Mouse (Mus musculus) cerebellum, adult 8-10 months (tissue): ENCODE measurements at regions not wholly inside any gene's neighbourhood (a gene's known extent, or its start where the extent isn't known, plus 50 kb on each side); places are given as distances from the start of the nearest gene placed in this dataset.
"Not testable (repeated sequence)": the region's sequence is repeated elsewhere in the genome, so short reads cannot be mapped to it uniquely, and the experiment has no call there.

Source experiments
- DNase-seq: peaks from one replicate; pipeline ENCODE4 v3.0.0; 2022

DNA sequence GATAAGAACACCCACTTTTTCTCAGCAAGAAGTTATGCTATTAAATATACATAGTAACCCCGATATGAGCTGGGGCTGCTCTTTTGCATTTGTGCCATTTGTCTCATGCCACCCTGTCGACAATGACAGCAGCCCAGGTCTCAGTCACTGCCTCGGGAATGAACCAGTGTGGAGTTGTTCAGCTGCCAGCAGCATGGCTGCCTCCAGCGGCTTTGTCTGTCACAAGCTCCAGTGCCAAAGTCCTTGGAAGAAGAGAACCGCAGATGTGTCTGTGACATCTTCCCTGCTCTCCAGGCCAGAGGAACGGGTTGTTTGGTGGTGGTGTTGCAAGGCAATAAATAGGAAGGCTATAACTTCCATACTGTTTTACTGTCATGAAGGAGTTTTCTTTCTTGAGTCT lies 130.7 kb downstream of the Cep170 start:
- DNase-seq, result peak; percentile 8

DNA sequence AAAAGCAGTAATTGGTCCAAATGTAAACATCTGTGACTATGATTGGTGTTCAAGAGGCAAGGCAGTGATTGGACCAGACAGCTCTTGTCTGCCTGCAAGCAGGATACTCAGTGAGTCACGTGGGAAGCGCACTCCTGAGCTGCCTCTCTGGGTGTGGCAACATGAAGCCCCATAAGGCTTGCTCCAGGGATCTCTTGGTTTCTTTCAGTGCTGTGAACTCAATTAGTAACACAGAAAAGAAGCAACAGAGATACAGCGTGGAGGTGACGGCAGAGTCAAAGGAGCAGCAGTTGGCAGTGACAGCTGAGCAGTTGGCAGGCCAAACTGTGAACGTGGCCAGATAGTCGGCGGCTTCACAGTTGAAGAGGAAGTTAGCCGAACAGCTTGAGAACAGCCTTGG lies 131.9 kb downstream of the Cep170 start:
- peak; percentile 72 for DNase-seq

DNA sequence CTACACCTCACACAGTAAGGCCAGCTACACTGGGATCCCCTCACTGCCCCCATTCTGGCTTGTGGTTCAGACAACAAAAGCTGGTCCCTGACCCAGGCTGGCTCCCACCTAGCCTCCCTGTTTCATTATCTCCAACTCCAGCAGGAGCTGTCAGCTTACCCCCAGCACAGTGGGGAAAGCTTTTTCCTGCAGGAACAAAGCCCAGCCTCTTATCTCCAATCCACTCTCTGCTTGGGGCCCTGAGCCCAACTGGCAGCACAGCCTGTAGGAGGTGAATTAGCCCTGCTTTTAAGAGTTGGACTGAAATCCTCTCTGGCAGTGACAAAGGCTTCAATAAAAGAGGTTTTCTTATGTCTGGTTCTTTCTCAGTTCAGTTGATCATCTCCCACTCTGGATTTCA lies 138.7 kb downstream of the Cep170 start:
- DNase-seq, result no peak

DNA sequence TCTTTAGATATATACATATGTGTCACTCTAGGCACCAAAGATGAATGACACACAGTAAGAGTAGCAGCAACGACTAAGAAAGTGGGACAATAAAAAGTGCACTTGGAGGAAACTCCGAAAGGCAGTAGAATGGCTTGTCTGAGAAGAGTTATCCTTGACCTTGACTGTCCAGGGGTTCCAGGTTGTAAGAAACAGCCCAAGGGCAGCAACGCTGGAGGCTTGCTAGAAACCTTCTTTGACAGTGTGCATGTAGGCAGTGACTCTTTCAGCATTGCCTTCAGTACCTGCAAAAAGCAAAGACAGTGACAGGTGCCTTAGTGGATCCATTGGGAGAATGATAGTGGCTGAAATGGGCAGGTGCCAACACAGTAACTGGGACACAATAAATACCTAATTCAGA lies 142.8 kb downstream of the Cep170 start:
- DNase-seq, result no peak

DNA sequence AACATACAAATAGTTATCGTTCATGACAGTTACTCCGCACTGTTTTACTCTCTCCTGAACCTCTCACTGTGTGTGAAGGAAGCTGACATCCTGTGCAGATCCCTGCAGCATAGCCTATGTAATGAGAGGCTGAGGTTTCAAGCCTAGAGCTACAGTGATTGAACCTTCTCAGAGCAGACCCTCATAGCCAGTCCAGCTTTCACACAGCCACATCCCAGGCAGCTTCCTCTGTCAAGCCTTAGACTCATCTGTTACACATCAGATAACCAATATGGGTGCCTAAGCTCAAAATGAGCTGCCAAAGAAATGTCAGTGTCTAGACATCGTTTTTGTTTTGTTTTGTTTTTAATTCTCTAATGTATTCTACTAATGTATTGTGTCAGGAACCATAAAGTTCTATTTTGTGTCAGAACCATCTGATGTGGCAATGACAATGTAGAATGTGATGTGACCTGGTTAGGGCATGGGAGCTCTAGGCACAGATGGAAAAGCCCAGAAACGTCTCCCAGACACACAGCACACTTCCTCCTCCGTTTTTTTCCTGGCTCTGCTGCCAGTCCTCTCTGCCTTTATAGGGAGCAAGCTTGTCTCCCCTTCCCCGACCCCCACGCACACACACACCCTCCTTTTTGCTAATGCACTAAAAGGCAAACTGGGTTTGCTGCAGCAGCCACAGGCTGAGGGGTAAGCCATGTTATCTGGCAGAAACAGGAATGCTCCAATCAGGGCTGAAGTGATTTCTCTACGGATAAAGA lies 146.1 kb downstream of the Cep170 start:
- DNase-seq, result no peak

DNA sequence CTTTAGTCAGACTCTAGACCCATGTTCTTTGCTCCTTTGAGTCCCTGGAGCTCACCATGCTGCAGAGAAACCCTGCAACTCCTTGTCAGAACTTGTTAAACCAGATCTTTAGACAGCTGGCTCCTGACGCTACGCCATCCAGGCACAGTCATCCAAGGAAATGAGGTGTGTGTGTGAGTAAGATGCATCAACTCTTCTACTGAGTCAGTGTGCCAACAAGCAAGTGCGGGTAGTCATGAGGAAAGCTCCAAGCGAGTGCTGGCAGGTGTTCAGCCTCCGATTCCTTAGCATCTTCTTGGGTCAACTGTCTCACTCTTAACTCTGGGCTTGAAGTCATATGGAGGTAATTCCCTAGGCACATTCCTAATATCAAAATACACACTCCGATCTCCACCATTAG lies 153.6 kb downstream of the Cep170 start:
- no peak for DNase-seq

DNA sequence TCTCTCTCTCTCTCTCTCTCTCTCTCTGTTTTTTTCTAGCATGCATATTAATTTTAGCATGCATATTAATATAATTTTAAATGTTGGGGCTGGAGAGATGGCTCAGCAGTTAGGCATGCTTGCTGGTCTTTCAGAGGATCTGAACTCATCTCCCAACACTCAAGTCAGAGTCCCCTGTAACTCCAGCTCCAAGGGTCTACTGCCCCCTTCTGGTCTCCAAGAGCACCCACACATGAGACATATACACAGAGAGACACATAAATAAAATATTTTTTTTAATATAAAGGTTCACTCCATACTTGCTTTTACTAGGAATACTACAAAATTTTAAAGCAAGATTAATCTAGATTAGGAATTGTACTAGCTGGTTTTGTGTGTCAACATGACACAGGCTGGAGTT lies 155.2 kb downstream of the Cep170 start:
- DNase-seq, result no peak

DNA sequence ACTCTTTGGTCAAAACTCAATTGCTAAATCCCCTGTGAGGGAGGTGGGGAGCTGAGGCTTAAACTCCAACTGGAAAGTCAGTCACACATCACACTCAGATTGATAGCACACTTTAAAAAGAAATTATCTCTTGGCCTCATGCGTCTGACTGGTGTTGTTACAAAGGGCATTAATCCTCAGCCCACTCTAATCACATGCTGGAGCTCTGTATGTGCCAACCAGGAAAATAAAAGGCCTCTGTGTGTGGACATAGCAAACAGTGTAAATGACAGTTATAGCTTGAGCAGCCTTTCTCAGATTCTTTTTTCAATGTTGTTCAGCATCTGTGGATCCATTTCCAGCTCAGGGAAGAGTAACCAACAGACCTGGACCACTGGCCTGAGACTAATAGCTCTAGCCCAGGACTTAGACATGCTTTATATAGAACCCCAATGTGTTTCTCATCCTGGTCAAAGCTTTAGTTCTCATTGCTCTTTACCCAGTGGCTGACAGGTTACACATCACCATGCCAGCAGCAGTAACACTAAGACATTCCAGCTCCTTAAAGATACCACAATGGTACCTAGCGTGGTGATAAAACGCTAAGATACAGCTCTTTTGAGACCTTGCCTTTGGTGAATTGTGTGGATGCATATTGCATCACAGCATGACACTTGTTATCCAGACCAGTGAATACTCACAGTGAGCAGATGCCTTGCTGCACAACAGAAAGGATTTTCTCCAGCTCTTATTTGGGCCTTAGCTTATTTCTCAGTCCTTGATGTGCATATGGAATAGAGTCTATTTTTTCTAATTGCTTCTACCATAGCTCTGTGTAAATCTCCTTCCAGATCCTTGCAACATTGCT lies 158.2 kb downstream of the Cep170 start:
- DNase-seq, result peak; percentile 38

DNA sequence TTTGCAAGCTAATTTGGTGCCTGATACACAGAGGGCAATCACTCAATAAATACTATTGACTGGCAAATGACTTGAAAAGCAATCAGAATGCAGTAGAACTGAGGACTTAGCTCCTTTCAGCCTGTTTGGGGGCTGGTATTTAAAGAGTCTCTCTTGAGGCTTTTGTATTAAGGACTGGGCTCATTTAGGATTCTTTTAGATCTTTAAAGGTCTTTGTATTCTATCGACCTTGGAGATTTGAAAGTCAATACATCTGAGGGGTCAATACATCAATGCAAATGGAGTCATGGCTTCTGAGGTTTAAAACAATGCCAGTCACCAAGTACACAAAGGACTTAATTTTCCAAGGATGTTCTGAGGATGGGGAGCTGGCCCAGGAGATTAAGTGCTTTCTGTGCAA lies 169.6 kb downstream of the Cep170 start:
- no peak for DNase-seq

DNA sequence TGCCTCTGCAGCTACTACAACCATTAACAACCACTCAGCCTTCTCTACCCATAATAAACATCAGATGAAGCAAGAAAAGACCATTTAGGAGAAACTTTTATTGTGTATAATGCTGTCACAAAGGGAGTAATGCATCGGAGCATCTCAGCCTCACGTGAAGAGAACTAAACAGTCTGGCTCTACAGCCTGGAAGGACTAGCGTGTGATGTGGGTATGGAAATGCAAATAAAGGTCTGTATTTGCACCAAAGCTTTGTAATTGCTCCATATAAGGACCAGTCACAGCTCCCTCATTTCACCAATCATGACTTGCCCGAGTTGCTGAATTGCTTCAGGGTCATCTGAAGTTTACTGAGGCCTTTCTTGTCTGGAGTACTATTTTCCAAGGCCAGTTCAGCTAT lies 190.7 kb downstream of the Cep170 start:
- DNase-seq, result no peak

DNA sequence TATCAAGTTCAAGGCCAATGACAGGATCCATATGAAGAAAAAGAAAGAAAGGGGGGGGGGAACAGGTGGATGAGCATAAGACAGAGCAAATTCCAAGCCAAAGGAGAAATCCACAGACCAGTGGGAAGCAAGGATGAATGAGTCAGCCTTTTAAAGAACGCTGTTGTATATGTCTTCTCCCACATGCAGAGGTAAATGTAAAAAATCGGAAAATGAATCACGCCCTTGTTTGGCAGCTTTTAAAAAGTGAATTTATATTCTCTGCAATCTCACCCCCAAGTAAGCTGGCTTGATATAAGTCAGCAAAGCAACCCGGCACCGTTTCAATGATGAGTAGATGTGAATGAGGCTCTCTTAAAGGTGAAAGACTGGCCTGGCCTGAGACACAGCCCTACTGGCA lies 191.7 kb downstream of the Cep170 start:
- no peak for DNase-seq

DNA sequence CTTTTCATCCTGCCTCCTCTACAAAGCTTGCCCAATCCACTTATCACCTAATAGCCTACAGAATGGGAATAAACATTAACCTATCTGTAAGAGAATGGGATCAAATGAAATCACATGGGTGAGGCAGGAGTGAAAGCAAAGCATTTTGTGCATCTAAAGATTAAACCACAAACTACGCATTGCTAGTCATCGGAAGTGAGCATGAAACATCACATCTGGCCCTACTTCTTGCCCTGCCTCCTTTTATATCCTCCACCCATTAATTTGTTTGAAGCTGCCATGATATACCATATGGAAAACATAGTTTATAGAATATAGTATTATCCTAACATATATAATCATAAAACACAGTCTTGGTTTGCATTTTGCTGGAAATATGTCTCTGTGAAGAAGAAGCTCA lies 192.6 kb downstream of the Cep170 start:
- no peak for DNase-seq

DNA sequence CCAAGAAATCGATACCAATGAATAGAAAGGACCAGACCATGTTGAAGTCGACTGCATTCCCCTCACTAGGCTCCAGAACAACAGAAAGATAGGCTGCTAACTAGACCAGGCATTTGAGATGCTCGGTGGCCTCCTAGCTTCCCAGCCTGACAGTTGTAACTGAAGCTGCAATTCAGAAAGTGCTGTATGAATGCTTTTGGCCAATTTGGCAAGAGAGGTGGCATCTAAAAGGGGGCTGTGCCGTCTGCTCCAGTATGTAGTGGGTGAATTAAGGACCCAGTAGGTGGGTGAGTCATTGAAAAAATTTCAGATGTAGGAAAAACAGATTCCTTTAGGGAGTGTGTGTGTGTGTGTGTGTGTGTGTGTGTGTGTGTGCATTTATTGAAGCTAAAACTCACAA lies 195.0 kb downstream of the Cep170 start:
- no peak for DNase-seq

DNA sequence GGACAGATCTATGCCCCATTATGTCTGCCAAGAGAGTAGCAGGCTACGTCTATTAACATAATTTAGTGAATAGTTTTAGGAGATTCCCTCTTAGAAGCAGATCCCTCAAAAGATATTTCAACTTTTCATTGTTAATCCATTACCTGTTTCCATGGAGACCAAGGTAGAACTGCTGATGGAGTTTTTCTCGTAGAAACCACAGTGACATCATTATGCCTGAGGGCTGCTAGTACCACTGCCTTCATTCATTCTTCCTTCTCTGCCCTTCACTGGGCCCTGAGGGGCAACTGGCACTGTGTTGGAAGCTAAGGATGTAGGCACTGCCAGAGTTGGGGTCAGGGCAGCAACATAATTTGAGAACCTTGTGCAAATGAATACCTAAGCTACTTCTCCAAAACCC lies 198.2 kb downstream of the Cep170 start:
- DNase-seq, result no peak

DNA sequence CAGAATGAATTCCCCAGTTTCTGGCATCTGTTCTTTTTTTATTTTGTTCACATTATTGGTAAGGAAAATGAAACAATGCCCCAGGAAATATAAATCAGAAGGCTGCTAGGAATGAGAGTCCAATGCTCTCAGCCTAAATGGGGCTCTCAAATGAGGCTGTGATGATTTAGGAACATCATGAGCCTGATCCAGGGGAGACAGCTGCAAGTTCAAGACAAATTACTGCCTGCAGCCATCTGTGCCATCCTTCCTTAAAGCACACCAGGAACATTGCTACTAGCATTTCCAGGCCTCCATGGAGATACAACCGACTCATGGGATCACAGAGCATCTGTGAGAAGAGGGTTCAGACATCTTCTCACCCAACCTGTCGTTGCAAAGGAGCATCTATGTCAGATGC lies 219.6 kb downstream of the Cep170 start:
- no peak for DNase-seq

DNA sequence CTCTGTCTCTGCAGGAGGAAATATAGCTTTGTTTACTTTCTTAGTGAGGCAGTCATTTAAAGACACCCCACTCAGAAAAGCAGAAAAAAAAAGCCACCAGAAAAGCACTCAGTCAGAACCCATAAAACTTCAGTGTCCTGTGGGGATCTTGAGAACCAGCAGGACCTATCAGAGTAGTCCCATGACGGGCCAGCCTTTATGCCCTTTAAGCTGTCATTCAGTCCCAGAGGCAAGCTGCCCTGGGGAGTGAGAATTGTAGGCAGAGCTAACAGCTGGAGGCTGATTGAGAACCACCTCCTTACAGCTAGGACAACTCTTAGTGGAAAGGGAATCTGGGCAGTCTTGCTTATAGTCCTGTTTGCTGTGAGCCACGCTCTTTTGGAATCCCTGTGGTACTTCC lies 225.7 kb downstream of the Cep170 start:
- DNase-seq, result no peak

DNA sequence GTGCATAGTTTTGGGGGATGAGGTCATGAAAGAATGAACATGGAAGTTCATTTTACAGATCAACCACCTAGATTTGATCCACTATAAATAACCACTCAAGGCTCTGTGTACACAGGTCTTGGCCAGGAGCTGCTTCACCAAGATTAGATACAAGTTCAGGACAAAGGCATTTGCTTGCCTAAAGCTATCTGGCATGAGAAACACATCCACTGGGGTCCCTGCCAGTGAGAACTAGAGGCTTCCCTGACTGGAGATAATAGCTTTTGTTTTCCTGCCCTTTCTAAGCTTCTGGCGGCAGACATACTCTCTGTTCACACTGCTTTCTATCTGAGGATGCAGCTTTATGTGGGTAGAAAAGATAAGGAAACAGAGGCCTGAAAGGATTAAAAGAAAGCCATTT lies 240.2 kb downstream of the Cep170 start:
- no peak for DNase-seq

DNA sequence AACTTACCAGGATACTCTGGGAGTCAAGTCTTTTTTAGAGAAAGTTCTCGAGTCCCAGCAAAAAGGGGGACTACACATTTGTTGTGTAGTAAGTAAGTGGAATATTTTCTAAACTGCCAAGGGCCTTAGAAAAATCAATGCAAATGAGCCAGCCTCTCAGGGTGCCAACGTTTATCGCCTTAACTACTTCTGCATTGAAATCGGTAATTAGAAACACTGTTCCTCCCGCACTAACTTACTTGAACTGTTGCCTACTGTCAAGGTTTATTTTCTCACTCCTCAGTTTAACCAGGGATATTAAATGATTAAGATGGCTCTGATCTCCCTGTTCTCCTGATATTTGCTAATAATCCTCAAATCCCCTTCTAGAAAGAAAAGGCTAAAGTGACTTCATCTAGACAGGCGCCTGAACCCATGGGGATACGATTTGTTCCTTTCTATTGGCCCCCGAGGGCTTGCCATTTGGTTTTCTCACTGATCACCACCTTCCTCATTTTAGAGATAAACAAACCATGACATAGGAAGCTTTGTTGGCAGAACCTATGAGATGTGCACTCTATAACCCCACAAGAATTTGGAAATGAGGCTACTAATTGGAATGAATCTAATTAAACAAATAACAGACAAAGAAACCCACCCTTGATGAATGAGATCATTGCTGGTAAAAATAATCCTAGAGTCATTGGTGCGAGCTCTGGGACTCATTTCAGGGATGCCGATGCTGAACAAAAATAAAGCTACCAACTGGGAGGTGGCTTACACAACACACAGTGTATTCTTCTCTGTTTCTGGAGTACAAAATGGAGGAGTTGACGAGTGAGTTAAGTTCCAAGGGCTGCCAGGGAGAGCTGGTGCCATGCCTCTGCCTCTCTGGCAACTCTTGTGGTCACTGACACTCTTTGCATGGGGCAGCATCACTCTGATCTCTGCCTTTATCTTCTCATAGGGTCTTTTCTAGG lies 255.1 kb downstream of the Cep170 start:
- DNase-seq, result no peak

DNA sequence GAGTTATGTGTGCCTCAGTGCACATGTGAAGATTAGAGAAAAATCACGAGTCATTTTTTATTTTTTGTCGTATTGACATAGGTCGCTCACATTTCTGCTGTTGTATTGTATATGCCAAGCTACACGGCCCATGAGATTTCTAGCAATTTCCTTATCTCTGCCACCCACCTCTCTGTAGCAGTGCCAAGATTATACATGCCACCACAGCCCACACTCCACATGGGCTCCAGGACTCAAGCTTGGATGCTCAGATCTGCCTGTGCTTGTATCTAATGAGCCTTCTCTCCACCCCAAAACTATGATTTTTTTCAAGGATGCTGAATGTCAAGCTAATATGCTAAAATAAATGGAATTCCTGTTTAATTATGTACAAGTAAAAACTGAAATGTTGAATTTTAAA lies 259.3 kb upstream of the Pld5 start:
- no peak for DNase-seq

DNA sequence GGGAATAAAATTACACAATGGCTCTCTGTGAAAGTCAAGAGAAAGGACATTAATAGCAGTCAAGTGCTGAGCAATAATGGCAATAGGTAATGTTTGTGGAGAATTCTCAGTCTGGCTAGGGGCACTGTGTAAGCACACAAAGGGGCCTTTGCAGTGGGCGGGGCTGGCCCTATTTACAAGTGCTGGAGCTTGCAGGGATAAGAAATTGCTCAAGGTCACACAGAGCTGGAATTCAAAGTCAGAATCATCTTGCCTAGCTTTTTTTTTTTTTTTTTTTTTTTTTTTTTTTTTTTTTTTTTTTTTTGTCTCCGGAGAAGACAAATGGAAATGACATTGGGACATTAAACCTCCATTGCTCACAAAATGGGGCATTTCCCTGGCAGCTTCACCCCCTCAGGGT lies 253.9 kb upstream of the Pld5 start:
- no peak for DNase-seq

DNA sequence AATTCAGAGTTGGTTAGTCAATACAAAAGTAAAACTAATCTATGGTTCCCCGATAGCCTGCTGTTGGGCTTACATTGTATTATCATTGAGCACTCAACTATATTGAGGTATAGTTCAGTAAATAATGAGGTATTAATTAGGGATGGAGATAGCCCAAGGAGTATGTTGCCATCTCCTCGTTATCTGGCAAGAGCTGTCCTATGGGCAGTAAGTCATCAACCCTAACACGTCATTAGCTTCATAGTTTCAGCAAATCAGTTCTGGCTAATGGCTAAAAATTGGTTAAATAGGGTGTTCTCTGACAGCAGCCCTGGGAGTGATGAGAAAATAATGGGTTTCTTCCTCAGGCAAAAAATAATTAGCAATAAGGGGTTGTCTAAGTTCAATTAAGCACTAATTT lies 236.4 kb upstream of the Pld5 start:
- DNase-seq, result no peak

DNA sequence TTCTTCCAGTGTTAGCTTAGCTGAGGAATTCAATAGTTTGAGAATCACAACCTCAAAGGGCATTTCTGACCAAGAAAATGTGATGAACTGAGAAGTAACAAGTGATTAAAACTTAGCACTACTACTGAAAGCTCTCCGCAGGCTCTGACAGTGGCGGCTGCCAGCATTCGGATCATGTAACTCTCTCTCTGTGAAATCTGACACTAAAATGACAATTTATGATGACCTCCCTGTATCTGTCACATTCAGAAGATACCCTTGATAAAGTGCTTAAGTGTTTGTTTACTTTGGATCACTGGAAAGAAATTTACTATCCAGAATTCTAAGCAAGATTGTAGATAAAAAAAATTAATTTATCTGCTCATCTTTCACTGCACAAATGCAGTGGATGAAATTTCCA lies 230.3 kb upstream of the Pld5 start:
- no peak for DNase-seq

DNA sequence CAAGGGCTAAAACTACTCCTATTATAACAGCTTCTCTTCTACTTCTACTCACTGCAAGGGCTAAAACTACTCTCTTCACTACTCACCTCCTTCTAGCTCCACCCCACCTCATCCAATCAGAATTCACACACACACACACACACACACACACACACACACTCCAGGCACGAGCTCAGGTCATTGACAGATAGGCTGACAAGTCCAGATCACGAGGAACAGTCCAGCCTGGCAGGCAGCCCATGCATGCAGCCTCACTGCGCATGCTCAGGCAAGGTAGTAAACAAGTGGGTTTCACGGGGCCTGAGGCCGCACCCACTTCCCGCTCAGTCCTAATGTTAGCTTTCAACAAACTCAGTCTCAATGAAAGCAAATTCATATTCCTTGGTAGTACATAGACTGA lies 229.6 kb upstream of the Pld5 start:
- not testable (repeated sequence) for DNase-seq
